In genomic region chr12:100406094-100406493, GRCm38 (mm10) we compare ENCODE assay signal across 26 mouse cellular contexts.
DNase-seq lines count a peak whose midpoint lies in the region; ATAC-seq and TF ChIP-seq lines count a peak whose summit lies in the region.
"Had no signal": no experiment of that assay in that cellular context is flagged by ENCODE, and none has a peak within 500 bp of the region (broad histone marks: within the 10 kb centered on the region; RNA-seq: fewer than 3 reads in every experiment).

No protein-coding gene starts in this region.

- peaks cover 19% of the 10 kb centered on the region for H3K36me3 ChIP-seq in kidney, embryonic 15.5 days
- H3K36me3 ChIP-seq in lung, postnatal 0 days (ENCODE audit: insufficient read depth, low read length): no peaks in the 10 kb centered on the region
- peaks cover 29% of the 10 kb centered on the region for H3K36me3 ChIP-seq in embryonic facial prominence, embryonic 10.5 days (replicated peaks)
- peaks cover 23% of the 10 kb centered on the region for H3K36me3 ChIP-seq in limb, embryonic 10.5 days

- H3K9me3 ChIP-seq in kidney, embryonic 15.5 days (replicated peaks): no peaks in the 10 kb centered on the region
- H3K9me3 ChIP-seq in lung, postnatal 0 days (ENCODE audit: low read length): no peaks in the 10 kb centered on the region
- H3K9me3 ChIP-seq in embryonic facial prominence, embryonic 10.5 days: no peaks in the 10 kb centered on the region
- H3K9me3 ChIP-seq in limb, embryonic 10.5 days (replicated peaks): no peaks in the 10 kb centered on the region
- H3K9me3 ChIP-seq: heart, embryonic 13.5 days; hindbrain, embryonic 12.5 days had no signal

- WGBS in kidney, embryonic 15.5 days: 75% methylated on average over 11 of the region's 11 CpGs
- 44% methylated on average over 11 of the region's 11 CpGs for WGBS in lung, postnatal 0 days
- WGBS in lung, adult 2 months: 50% methylated on average over 11 of the region's 11 CpGs
- 80% methylated on average over 11 of the region's 11 CpGs for WGBS in embryonic facial prominence, embryonic 10.5 days
- WGBS in limb, embryonic 10.5 days: 88% methylated on average over 11 of the region's 11 CpGs

- H3K27me3 ChIP-seq in kidney, embryonic 15.5 days: no peaks in the 10 kb centered on the region
- H3K27me3 ChIP-seq in lung, postnatal 0 days (replicated peaks; ENCODE audit: insufficient read depth, low read length): no peaks in the 10 kb centered on the region
- H3K27me3 ChIP-seq in embryonic facial prominence, embryonic 10.5 days (replicated peaks; ENCODE audit: low read depth, poor library complexity, severe bottlenecking): no peaks in the 10 kb centered on the region
- no peaks in the 10 kb centered on the region for H3K27me3 ChIP-seq in limb, embryonic 10.5 days (ENCODE audit: low read depth, poor library complexity, severe bottlenecking)
- H3K27me3 ChIP-seq: CH12.LX; heart, embryonic 13.5 days; hindbrain, embryonic 12.5 days had no signal

- no peak overlapping the region for H3K9ac ChIP-seq in kidney, embryonic 15.5 days
- H3K9ac ChIP-seq in lung, postnatal 0 days (replicated peaks; ENCODE audit: low read depth): no peak overlapping the region
- H3K9ac ChIP-seq: heart, embryonic 13.5 days; hindbrain, embryonic 12.5 days; liver, embryonic 14.5 days had no signal

- peak; percentile 26 for DNase-seq in kidney, postnatal 10 days
- no peak for DNase-seq in lung, postnatal 0 days (ENCODE audit: low spot score)
- no peak for DNase-seq in lung, adult 2 months
- DNase-seq in embryonic facial prominence, embryonic 10.5 days (ENCODE audit: low spot score): no peak
- DNase-seq in limb, embryonic 10.5 days (ENCODE audit: low spot score): no peak
- DNase-seq: adrenal gland, adult 2 months; adrenal gland, postnatal 36 days; B cell, adult 2 months; cerebellum, adult 18-20 months; gastrocnemius, postnatal 10 days; heart, postnatal 10 days; kidney, adult 9 months; kidney, postnatal 25 days; liver; lung, postnatal 10 days; thymus, adult 2 months had no signal

- TF ChIP-seq EP300 in lung, postnatal 0 days (IDR thresholded peaks at IDR 0.05): no peak

- no peak overlapping the region for H3K4me2 ChIP-seq in kidney, embryonic 15.5 days
- H3K4me2 ChIP-seq in lung, postnatal 0 days (replicated peaks; ENCODE audit: low read depth, low read length): no peak overlapping the region
- H3K4me2 ChIP-seq: heart, embryonic 13.5 days; hindbrain, embryonic 12.5 days; midbrain, embryonic 11.5 days had no signal

- 0 out of 2 replicates have a peak, but pooled peaks cover 2% of the 10 kb centered on the region for H3K4me1 ChIP-seq in kidney, embryonic 15.5 days
- H3K4me1 ChIP-seq in lung, postnatal 0 days (ENCODE audit: insufficient read depth, low read depth, low read length): peaks cover 6% of the 10 kb centered on the region; the same call in 1 of the 2 replicates
- no peaks in the 10 kb centered on the region for H3K4me1 ChIP-seq in lung, adult 2 months (ENCODE audit: control insufficient read depth, insufficient read depth, low read length)
- H3K4me1 ChIP-seq in embryonic facial prominence, embryonic 10.5 days: peaks cover 28% of the 10 kb centered on the region
- peaks cover 37% of the 10 kb centered on the region for H3K4me1 ChIP-seq in limb, embryonic 10.5 days

- no peak for TF ChIP-seq POLR2A in lung, adult 2 months (IDR thresholded peaks at IDR 0.05; ENCODE audit: borderline replicate concordance, extremely low read depth, low read depth, low read length)

- H3K27ac ChIP-seq in kidney, embryonic 15.5 days: no peak overlapping the region
- no peak overlapping the region for H3K27ac ChIP-seq in lung, postnatal 0 days (ENCODE audit: low read length)
- H3K27ac ChIP-seq in embryonic facial prominence, embryonic 10.5 days (replicated peaks): peak overlapping the region; percentile 44
- 0 out of 2 replicates have a peak overlapping the region, but pooled peaks have one; percentile 34 for H3K27ac ChIP-seq in limb, embryonic 10.5 days
- H3K27ac ChIP-seq: heart, embryonic 13.5 days; hindbrain, embryonic 12.5 days; liver, embryonic 14.5 days had no signal

- H3K4me3 ChIP-seq in kidney, embryonic 15.5 days (replicated peaks): no peak overlapping the region
- H3K4me3 ChIP-seq in lung, postnatal 0 days (ENCODE audit: low read depth, low read length): no peak overlapping the region
- H3K4me3 ChIP-seq in lung, adult 2 months (replicated peaks; ENCODE audit: extremely low read depth, low read depth, low read length): no peak overlapping the region
- H3K4me3 ChIP-seq in embryonic facial prominence, embryonic 10.5 days: no peak overlapping the region
- no peak overlapping the region for H3K4me3 ChIP-seq in limb, embryonic 10.5 days
- H3K4me3 ChIP-seq: heart, embryonic 13.5 days; hindbrain, embryonic 12.5 days had no signal

- TF ChIP-seq CTCF in lung, postnatal 0 days (IDR thresholded peaks at IDR 0.05): no peak
- TF ChIP-seq CTCF in lung, adult 2 months (IDR thresholded peaks at IDR 0.05; ENCODE audit: insufficient read depth, low read length): no peak

- ATAC-seq in kidney, embryonic 15.5 days (replicated peaks; ENCODE audit: low FRiP score): no peak; the same call in 1 of the 2 replicates
- ATAC-seq in lung, postnatal 0 days: peak; percentile 16; the same call in 1 of the 2 replicates
- ATAC-seq: activated CD4-positive, CD25-positive, alpha-beta regulatory T cell, adult 4 months; forebrain, embryonic 16.5 days; intestine, postnatal 0 days; midbrain, embryonic 16.5 days had no signal

Comparison
In these comparisons a context has a peak if more than half of its experiments do, and no peak if none do; other contexts are left out.
1. H3K27ac ChIP-seq: peak in embryonic facial prominence, embryonic 10.5 days (single experiment) and limb, embryonic 10.5 days (single experiment); none in kidney, embryonic 15.5 days (single experiment) and lung, postnatal 0 days (single experiment).